Mouse (Mus musculus) hindbrain, postnatal 0 days (tissue): ENCODE results near the gene Slc44a2. TPM values are rescaled to one million over a fixed set of nuclear protein-coding genes. Genes with fewer than 3 reads are reported as not detected.

ENCODE experiments used
- ATAC-seq: fragments of 200-750 bp; cut with Nextera tagmentation; 2 replicates; pipeline ENCODE4 v1.8.0; 2017; ENCODE audit warnings: mild to moderate bottlenecking, moderate TSS enrichment, moderate library complexity
- DNase-seq: peaks from one replicate; pipeline ENCODE4 v3.0.0-alpha.2; 2015; ENCODE audit warnings: low spot score
- H3K27ac ChIP-seq: fragments of 300-500 bp; sonication (generic); 2 replicates; pipeline ENCODE4 v1.5.1; 2014; ENCODE audit warnings: mild to moderate bottlenecking
- H3K27me3 ChIP-seq: fragments of 300-500 bp; sonication (generic); 2 replicates; pipeline ENCODE4 v1.6.1; 2014; ENCODE audit warnings: low read length, mixed read lengths; ENCODE audit not compliant: insufficient read depth
- H3K36me3 ChIP-seq: fragments of 300-500 bp; sonication (generic); 2 replicates; pipeline ENCODE4 v1.6.1; 2014; ENCODE audit warnings: low read length, mixed read lengths; ENCODE audit not compliant: insufficient read depth
- H3K4me1 ChIP-seq: fragments of 300-500 bp; sonication (generic); 2 replicates; pipeline ENCODE4 v1.6.1; 2014; ENCODE audit warnings: antibody characterized with exemption, low read length, mixed read lengths; ENCODE audit not compliant: insufficient read depth
- H3K4me2 ChIP-seq: fragments of 300-500 bp; sonication (generic); 2 replicates; pipeline ENCODE4 v1.6.1; 2014; ENCODE audit warnings: low read depth, mild to moderate bottlenecking, low read length, moderate library complexity, mixed read lengths
- H3K4me3 ChIP-seq: fragments of 300-500 bp; sonication (generic); 2 replicates; pipeline ENCODE4 v1.5.1; 2014; ENCODE audit warnings: low read length
- H3K9ac ChIP-seq: fragments of 300-500 bp; sonication (generic); replicated peaks from 2 replicates; pipeline ENCODE4 v1.6.1; 2014; ENCODE audit warnings: mild to moderate bottlenecking, low read length, moderate library complexity, mixed read lengths
- H3K9me3 ChIP-seq: fragments of 300-500 bp; sonication (generic); 2 replicates; pipeline ENCODE4 v1.6.1; 2016; ENCODE audit warnings: low read length, mixed read lengths
- CTCF ChIP-seq: IDR thresholded peaks from 2 replicates; pipeline ENCODE4 v1.5.1; 2016; ENCODE audit warnings: antibody characterized with exemption, control low read depth, low read depth
- WGBS: fragments of 180-500 bp; shearing (Covaris S2); extraction: QIAGEN DNeasy Blood & Tissue Kit; methylation state at CpG from one replicate; pipeline ENCODE4 v1.1.7; 2014; 5-methylcytosine and 5-hydroxymethylcytosine counted together
- polyA plus RNA-seq: library from polyadenylated mRNA; unstranded; fragments of >200 nt; fragmentation: Nextera tagmentation; extraction: Ambion mirVana; gene quantifications from 2 replicates; pipeline ENCODE4 v1.2.1, GENCODE M21; 2015
- total RNA-seq: library from RNA; depleted of rRNA; stranded (reverse); fragments of >200 nt; gene quantifications from 2 replicates; pipeline ENCODE4 v1.2.3, GENCODE M21; 2014

The Slc44a2 gene
- total and polyA plus RNA-seq, 2 experiments from 2014 or later = 52.6 to 68.0 TPM

GRCm38 (mm10) chr9:21275727-21276126 lies 44.8 kb upstream of the Slc44a2 start:
- Histone ChIP-seq H3K4me2 (no peak overlapping the region), H3K4me3 (no peak overlapping the region), H3K4me1 (no peaks in the 10 kb centered on the region), H3K36me3 (peaks cover 74% of the 10 kb centered on the region), H3K27me3 (no peaks in the 10 kb centered on the region), H3K9me3 (no peaks in the 10 kb centered on the region), H3K9ac (no peak overlapping the region), H3K27ac (no peak overlapping the region)
- ATAC-seq (no peak), DNase-seq (no peak)
- TF ChIP-seq CTCF = no peak
- 88% methylated on average over 12 of the region's 12 CpGs for WGBS

GRCm38 (mm10) chr9:21276307-21276706 lies 44.2 kb upstream of the Slc44a2 start:
- TF ChIP-seq CTCF = no peak
- H3K9me3 ChIP-seq = no peaks in the 10 kb centered on the region
- ATAC-seq (no peak), DNase-seq (no peak)
- WGBS = 89% methylated on average over 8 of the region's 8 CpGs
- no peaks in the 10 kb centered on the region for H3K27me3 ChIP-seq
- H3K27ac ChIP-seq = no peak overlapping the region
- no peak overlapping the region for H3K9ac ChIP-seq
- no peak overlapping the region for H3K4me2 ChIP-seq
- H3K36me3 ChIP-seq = peaks cover 74% of the 10 kb centered on the region
- no peaks in the 10 kb centered on the region for H3K4me1 ChIP-seq
- no peak overlapping the region for H3K4me3 ChIP-seq

DNA sequence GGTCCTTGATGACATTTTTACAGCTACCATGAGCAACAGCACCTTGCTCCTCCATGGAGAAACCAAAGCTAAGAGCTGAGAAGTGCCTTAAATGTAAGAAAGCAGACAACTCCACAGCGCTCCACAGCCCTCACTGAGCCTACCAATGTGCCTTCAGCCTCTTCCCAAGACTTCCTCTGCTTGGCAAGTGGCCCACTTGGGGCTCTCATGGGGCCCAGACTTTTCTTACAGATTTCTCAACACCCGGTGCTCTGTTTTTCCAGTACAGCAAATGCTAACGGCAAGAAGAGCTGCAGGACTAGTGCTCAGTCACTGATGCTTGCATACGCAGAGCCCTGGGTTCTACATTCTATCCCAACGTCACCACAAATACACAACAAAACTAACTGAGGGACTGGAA lies 42.7 kb upstream of the Slc44a2 start:
- no peak for ATAC-seq

DNA sequence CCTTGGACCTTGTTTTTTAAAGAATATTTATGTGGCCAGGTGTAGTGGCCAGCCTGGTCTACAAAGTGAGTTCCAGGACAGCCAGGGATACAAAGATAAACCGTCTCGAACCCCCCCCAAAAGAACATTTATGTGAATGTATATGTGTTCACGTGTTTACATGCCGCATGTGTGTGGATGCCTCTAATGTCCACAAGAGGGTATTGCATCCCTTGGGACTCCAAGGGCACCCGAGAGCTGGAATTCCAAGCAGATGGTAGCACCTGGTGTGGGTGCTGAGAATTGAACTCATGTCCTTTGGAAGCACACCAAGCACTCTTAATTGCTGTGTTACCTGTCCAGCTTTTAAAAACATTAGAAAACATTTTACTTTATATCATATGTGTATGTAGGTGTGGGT lies 36.9 kb upstream of the Slc44a2 start:
- Histone ChIP-seq H3K9me3 (no peaks in the 10 kb centered on the region), H3K4me2 (no peak overlapping the region), H3K4me3 (no peak overlapping the region), H3K4me1 (peaks cover 8% of the 10 kb centered on the region), H3K27me3 (no peaks in the 10 kb centered on the region), H3K9ac (no peak overlapping the region), H3K27ac (no peak overlapping the region), H3K36me3 (peaks cover 28% of the 10 kb centered on the region)
- WGBS = 90% methylated on average over 5 of the region's 5 CpGs
- no peak for ATAC-seq
- no peak for DNase-seq
- peak; percentile 30; the same call in 1 of the 2 replicates for TF ChIP-seq CTCF

More for the DNA sequence above, 42.7 kb upstream of the Slc44a2 start:
- H3K4me2 ChIP-seq = no peak overlapping the region
- no peak for TF ChIP-seq CTCF
- WGBS = 91% methylated on average over 5 of the region's 5 CpGs
- H3K36me3 ChIP-seq = peaks cover 66% of the 10 kb centered on the region
- no peak for DNase-seq
- H3K9me3 ChIP-seq = no peaks in the 10 kb centered on the region
- no peaks in the 10 kb centered on the region for H3K4me1 ChIP-seq
- H3K27me3 ChIP-seq = no peaks in the 10 kb centered on the region
- H3K9ac ChIP-seq = no peak overlapping the region
- no peak overlapping the region for H3K4me3 ChIP-seq
- H3K27ac ChIP-seq = no peak overlapping the region

- no peaks in the 10 kb centered on the region for H3K9me3 ChIP-seq
- no peaks in the 10 kb centered on the region for H3K27me3 ChIP-seq
- H3K4me2 ChIP-seq = no peak overlapping the region
- H3K9ac ChIP-seq = no peak overlapping the region
- peaks cover 11% of the 10 kb centered on the region for H3K4me1 ChIP-seq
- no peak overlapping the region for H3K27ac ChIP-seq
- 89% methylated on average over 3 of the region's 3 CpGs for WGBS
- H3K4me3 ChIP-seq = no peak overlapping the region
- ATAC-seq (no peak), DNase-seq (no peak)
- TF ChIP-seq CTCF = no peak
- peaks cover 28% of the 10 kb centered on the region for H3K36me3 ChIP-seq
Measured at GRCm38 (mm10) chr9:21283994-21284393, 36.5 kb upstream of the Slc44a2 start.

DNA sequence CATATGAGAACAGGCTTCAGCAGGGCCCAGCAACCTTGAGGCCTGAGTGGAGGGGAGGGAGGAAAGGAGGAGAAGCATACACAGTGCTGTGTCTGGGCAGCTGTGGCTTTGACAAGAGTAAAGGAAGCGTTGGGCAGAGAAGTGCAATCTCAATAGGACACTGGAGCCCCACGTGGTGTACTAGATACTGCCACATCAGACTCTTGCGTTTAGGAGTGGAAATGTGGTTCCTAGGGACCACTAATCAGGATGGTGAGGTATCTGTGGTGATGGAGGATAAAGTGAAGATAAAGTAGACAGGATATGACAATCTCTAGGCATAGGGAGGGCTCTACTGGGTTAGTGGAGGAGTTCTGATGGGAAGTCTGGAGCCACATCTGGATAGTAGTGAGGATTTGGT lies 33.7 kb upstream of the Slc44a2 start:
- no peaks in the 10 kb centered on the region for H3K27me3 ChIP-seq
- H3K4me1 ChIP-seq = peaks cover 18% of the 10 kb centered on the region
- peak overlapping the region; percentile 76 for H3K4me3 ChIP-seq
- H3K9me3 ChIP-seq = no peaks in the 10 kb centered on the region
- H3K36me3 ChIP-seq = peaks cover 9% of the 10 kb centered on the region
- no peak for DNase-seq
- peak overlapping the region; percentile 76 for H3K9ac ChIP-seq
- peak overlapping the region; percentile 85 for H3K4me2 ChIP-seq
- TF ChIP-seq CTCF = no peak
- H3K27ac ChIP-seq = peak overlapping the region; percentile 91; the same call in 1 of the 2 replicates
- 62% methylated on average over 3 of the region's 3 CpGs for WGBS
- no peak for ATAC-seq

DNA sequence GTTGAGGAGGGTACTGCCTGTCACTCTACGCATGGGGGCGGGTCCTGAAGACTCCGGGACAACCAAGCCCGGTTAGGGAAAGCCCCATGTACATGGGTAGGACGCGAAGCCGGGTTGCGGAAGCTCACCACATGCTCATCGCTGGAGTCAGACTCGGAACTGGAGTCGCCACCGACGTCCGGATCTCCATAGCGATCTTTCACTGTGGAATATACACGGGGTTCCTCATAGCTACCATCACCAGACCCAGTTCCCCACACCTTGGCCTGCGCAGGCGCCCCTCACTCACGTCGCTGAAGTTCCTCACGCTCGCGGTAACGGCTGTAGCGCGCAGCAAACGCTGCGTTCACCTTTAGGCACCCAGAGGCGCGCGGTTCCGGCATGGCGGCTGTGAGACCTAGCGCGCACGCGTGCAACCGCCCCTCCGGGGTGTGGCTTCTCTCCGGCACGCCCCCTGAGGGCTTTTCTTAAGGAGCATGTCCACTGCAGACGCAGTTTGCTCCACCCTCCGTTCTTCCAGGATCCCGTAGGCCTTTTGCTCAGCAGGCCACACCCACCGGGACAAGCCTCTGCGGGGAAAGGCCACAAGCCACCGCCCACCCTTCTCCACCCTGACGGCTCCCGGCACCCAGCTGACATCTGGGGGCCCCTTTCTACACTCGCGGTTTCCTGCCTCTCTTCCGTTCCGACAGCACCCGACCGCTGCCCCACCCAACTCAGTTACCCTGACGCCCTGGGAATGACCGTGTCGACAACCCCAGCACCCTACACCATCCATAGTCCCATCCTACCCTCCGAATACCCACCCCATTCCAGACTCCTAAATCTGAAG lies 32.7 kb upstream of the Slc44a2 start, which contains the start of gene Kri1:
Gene Kri1 (minus strand): TSS at position 399 of the 832 bp plus-strand sequence.
- H3K4me1 ChIP-seq = peaks cover 18% of the 10 kb centered on the region
- DNase-seq (peak; percentile 99), ATAC-seq (peak; percentile 79)
- H3K4me3 ChIP-seq = peak within 1 kb of the TSS; percentile 76
- no peaks in the 10 kb centered on the region for H3K9me3 ChIP-seq
- peak within 1 kb of the TSS; percentile 76 for H3K9ac ChIP-seq
- H3K27ac ChIP-seq = peak within 1 kb of the TSS; percentile 91
- H3K4me2 ChIP-seq = peak within 1 kb of the TSS; percentile 85
- peak; percentile 26 for TF ChIP-seq CTCF
- no peaks in the 10 kb centered on the region for H3K27me3 ChIP-seq
- peaks cover 4% of the 10 kb centered on the region; the same call in 1 of the 2 replicates for H3K36me3 ChIP-seq
- 1% methylated on average over 59 of the region's 59 CpGs for WGBS
